Mouse (Mus musculus) adrenal gland, postnatal 25 days (tissue): ENCODE measurements around the gene Kcnk6. TPM values are rescaled to one million over a fixed set of nuclear protein-coding genes. Genes with fewer than 3 reads are reported as not detected.
"Not testable (repeated sequence)": the region's sequence is repeated elsewhere in the genome, so short reads cannot be mapped to it uniquely, and the experiment has no call there.

Experiments used
- DNase-seq: peaks from one replicate; pipeline ENCODE4 v3.0.0; 2021; ENCODE audit warnings: mixed read lengths
- total RNA-seq: library from RNA; stranded (reverse); gene quantifications from 2 replicates; pipeline ENCODE4 v1.2.3, GENCODE M21; 2021

The Kcnk6 gene
- total RNA-seq, 1 experiment from 2014 or later = 1.1 TPM

DNA sequence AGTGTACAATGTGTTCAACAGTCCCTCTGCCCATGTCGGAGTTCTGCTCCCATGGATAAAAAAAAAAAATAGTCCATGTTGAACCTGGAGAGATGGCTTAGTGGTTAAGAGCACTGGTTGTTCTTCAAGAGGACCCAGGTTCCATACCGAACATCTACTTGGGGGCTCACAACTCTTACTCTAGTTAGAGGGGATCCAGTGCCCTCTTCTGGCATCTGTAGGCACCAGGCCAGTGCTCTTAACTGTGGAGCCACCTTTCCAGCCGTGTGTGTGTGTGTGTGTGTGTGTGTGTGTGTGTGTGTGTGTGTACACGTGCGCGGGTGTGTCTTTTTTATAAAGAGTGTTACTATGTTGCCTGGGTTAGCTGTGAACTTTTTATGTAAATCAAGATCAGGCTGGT lies 29.7 kb downstream of the Kcnk6 start:
- no peak for DNase-seq

DNA sequence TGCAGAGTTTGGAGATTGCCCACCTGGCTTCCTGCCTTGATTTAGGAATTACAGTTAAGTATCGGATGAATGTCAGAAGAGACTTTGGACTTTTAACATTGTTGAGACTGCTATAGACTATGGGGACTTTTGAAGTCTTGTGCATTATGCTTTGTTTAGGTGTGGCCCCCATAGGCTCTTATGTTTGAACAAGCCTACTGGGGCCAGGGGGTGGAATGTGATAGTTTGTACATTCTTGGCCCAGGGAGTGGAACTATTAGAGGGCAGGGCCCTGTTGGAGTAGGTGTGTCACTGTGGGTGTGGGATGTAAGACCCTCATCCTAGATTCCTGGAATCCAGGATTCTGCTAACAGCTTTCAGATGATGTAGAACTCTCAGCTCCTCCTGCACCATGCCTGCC lies 38.1 kb downstream of the Kcnk6 start:
- DNase-seq = not testable (repeated sequence)

DNA sequence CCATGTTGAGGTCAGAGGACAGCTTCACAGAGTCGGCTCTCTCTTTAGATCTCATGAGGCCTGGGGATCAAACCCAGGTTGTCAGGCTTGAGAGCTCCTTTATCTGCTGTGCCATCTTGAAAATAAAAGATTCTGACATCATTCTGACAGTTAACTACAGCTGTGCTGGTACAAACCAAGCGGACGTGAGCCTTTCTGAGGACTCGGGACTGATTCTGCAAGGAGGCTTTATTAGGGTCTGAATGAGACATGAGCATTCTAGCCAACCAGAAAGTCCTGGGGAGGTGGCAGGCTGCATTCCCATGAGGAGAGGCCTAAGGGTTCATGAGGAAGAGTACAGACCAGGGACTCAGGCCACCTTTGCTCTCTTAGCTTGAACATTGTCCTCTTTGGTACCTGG lies 51.0 kb downstream of the Kcnk6 start:
- DNase-seq = not testable (repeated sequence)

DNA sequence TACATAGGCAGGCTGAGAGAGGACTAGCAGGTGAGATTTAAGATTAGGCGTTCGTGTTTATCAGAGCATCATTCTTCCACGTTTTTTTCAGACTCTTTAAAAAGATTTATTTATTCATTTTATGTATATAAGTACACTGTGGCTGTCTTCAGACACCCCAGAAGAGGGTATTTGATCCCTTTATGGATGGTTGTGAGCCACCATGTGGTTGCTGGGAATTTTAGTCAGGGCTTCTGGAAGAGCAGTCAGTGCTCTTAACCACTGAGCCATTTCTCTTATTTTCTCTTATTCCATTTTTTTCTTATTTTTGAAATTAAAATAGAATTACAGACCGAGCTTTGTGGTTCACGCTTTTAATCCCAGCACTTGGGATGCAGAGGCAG lies 51.5 kb downstream of the Kcnk6 start:
- no peak for DNase-seq

DNA sequence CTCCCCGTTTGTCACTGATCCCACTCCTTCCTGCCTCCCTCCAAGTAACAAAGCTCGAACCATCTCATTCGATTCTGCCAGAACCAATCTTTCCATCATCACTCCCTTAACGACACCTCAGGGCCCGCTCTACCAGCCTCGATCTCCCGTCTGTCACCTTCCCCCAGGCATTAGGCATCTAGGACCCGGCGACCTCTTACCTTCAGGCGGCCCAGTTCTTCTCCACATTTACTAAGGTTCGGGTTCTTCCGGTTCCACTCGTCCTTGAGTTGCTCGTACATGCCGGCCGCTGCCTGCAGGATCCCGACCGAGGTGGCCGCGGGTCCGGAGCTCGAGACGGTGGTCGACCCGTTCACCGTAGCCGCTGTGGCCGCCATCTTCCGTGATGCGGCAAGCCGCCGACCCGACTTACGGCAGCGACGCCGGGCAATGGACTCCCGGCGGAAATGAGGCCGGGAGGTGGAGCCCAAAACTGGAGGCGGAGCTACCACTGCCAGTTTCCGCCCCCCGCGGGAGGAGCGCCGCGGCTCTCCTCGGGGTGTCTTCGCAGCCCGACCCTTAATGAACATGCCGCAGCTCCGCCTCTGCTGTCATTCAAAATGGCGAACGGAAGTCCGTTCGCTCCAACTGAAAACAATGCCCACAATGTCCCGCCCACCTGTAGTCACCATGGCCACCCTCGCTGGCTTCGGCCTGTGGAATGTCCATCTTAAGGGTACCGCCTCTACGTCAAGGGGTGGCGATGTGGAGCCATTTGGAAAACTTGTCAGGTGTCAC lies 52.0 kb downstream of the Kcnk6 start, which contains the start of gene Psmd8:
Psmd8 (minus strand) TSS at position 625 of the 777 bp plus-strand sequence.
- DNase-seq = peak; percentile 95

DNA sequence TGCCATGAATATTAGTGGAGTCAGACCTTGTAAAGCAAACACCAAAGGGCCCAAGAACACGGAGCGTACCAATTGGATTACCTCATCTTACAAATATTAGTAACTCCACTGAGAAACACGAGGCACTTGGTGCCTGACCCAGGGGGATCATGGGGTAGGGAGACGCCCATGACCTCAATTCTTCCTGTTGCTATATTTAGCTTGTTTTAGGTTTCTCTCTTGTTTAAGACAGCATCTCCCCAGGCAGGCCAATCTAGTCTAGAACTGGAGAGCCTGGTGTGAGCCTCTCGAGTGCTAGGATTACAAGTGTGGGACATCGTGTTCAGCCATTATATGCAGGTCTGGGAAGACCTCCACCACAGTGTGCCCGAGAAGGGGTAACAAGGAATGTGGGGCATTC lies 53.0 kb downstream of the Kcnk6 start:
- DNase-seq = no peak

DNA sequence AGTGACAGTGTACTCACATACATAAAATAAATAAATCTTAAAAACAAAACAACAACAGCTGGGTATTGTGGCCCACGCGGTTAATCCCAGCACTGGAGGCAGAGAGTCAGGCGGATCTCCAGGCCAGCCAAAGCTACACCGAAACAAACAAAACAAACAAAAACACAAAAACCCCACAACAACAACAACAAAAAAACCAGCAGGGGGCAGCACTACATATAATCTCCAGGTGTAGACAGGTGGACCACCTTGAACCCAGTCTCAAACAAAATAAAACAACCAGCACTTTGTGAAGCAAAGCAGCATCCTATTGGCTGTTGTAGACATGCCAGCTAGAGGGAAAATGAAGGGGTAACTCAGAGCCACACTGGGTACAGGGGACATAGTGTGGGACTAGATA lies 54.2 kb downstream of the Kcnk6 start:
- no peak for DNase-seq

DNA sequence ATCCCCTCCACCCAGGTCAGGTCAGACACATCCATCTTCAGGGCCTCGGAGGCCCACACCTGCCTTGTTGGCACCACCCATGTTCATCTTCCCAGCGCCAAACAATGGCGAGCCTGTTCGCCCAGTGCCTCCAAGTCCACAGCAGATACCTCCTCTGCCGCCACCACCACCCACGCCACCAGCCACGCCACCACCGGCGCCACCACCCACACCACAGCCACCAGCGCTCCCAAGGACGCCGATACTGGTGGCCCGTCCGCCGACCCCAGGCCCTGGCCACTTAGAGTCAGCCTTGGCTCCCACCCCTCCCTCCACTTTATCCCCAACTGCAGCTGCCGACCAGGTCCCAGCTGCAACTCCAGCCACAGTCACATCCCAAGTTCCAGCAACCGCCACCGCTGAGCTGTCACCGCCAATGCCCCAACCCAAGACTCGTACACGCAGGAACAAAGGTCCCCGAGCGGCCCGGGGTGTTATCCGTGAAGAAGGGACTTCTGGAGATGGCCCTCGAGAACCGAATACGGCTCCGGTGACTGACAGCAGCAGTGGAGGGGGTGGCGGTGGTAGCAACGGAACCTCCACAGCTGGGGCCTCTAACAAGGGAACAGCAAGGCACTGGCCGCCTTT lies 59.8 kb downstream of the Kcnk6 start:
- peak; percentile 20 for DNase-seq

Other genes with a start within 250 kb of the Kcnk6 start
- 0.14 and 0.18 TPM in 2 replicates for gene Ryr1, start 107.3 kb downstream of the Kcnk6 start, total RNA-seq
- gene Rasgrp4, start 97.7 kb downstream of the Kcnk6 start, total RNA-seq = 0.90 and 1.7 TPM in 2 replicates
- gene Fam98c, start 76.3 kb downstream of the Kcnk6 start, total RNA-seq = 14.4 and 15.7 TPM in 2 replicates
- gene Ggn, start 62.3 kb downstream of the Kcnk6 start, total RNA-seq = 1.3 and 1.4 TPM in 2 replicates
- gene Spred3, start 62.1 kb downstream of the Kcnk6 start, total RNA-seq = 7.4 and 11.0 TPM in 2 replicates
- gene Psmd8, start 51.8 kb downstream of the Kcnk6 start, total RNA-seq = 176 and 192 TPM in 2 replicates
- gene Catsperg1, start 18.5 kb downstream of the Kcnk6 start, total RNA-seq = 0.67 and 2.8 TPM in 2 replicates
- gene Yif1b, start 5.8 kb upstream of the Kcnk6 start, total RNA-seq = 43.6 and 49.3 TPM in 2 replicates
- gene 2200002D01Rik, start 16.0 kb upstream of the Kcnk6 start, total RNA-seq = 0.86 and 2.0 TPM in 2 replicates
- 23.0 and 36.9 TPM in 2 replicates for gene Spint2, start 49.4 kb upstream of the Kcnk6 start, total RNA-seq
- 5.5 and 6.7 TPM in 2 replicates for gene Ppp1r14a, start 56.8 kb upstream of the Kcnk6 start, total RNA-seq
- gene Dpf1, start 71.4 kb upstream of the Kcnk6 start, total RNA-seq = 0.95 and 1.6 TPM in 2 replicates